15 mouse cellular contexts compared by ENCODE assay signal in genomic region chr1:128950512-128950911, GRCm38 (mm10).
DNase-seq lines count a peak whose midpoint lies in the region.
"Had no signal": no experiment of that assay in that cellular context is flagged by ENCODE, and none has a peak within 500 bp of the region (broad histone marks: within the 10 kb centered on the region; RNA-seq: fewer than 3 reads in every experiment).

No protein-coding gene starts in this region.

- peak; percentile 23 to 52 for DNase-seq in cerebellum, postnatal 10 days
- no peak for DNase-seq in cerebellum, adult 18-20 months
- DNase-seq in left cerebral cortex, postnatal 4 days, result peak; percentile 32
- DNase-seq in left cerebral cortex, adult 18-20 months (ENCODE audit: low spot score in 2 of 2), result no peak
- DNase-seq in retina, postnatal 1 day, result peak; percentile 5
- no peak for DNase-seq in retina, embryonic 14.5 days (ENCODE audit: low spot score)
- DNase-seq: adrenal gland, adult 8-10 months; adrenal gland, postnatal 25 days; cerebellum, adult 11 months; cerebellum, adult 8-10 months; embryo, embryonic 11 days; gastrocnemius, postnatal 36 days; heart, adult 2 months; heart, postnatal 14 days; heart, postnatal 4 days had no signal

- intact Hi-C loops in left cerebral cortex, postnatal 4 days (cut with DNase I), result no loop called here

Comparison
In these comparisons a context has a peak if more than half of its experiments do, and no peak if none do; other contexts are left out.
1. DNase-seq: peak in cerebellum, postnatal 10 days (2 of 2), left cerebral cortex, postnatal 4 days (single experiment) and retina, postnatal 1 day (single experiment); none in cerebellum, adult 18-20 months (0 of 2), left cerebral cortex, adult 18-20 months (0 of 2) and retina, embryonic 14.5 days (single experiment).